Comparison of ENCODE assay signal across 8 mouse cellular contexts in genomic region chr5:113992339-113992831, GRCm38 (mm10). TPM values are rescaled to one million over a fixed set of nuclear protein-coding genes. Genes with fewer than 3 reads are reported as not detected.
A peak's percentile ranks its signal among the peaks of the same experiment; 100 is the strongest.
DNase-seq lines count a peak whose midpoint lies in the region; ATAC-seq and TF ChIP-seq lines count a peak whose summit lies in the region.

No protein-coding gene starts in this region.

- H3K27me3 ChIP-seq in embryonic facial prominence, embryonic 13.5 days, result no peaks in the 10 kb centered on the region
- H3K27me3 ChIP-seq in liver, embryonic 11.5 days (replicated peaks; ENCODE audit: control insufficient read depth, insufficient read depth, low read length), result no peaks in the 10 kb centered on the region

- intact Hi-C loops in left cerebral cortex, adult 2 months (cut with DNase I), result loop anchor here (5.0 kb wide), 1 partner anchor 35 kb away; no protein-coding TSS in a partner anchor
- intact Hi-C loops in left cerebral cortex, postnatal 14 days (cut with DNase I), result loop anchor here (2.0 kb wide), 1 partner anchor 36 kb away; no protein-coding TSS in a partner anchor

- H3K4me3 ChIP-seq in left cerebral cortex, adult 2 months, result peak overlapping the region; percentile 91
- H3K4me3 ChIP-seq in embryonic facial prominence, embryonic 13.5 days, result peak overlapping the region; percentile 83
- H3K4me3 ChIP-seq in liver, embryonic 11.5 days (ENCODE audit: low read depth, low read length), result peak overlapping the region; percentile 85

- no peaks in the 10 kb centered on the region for H3K9me3 ChIP-seq in embryonic facial prominence, embryonic 13.5 days
- H3K9me3 ChIP-seq in liver, embryonic 11.5 days (ENCODE audit: control insufficient read depth, low read length), result no peaks in the 10 kb centered on the region

- no peak for ATAC-seq in embryonic facial prominence, embryonic 13.5 days (ENCODE audit: insufficient number of reproducible peaks, insufficient read depth, low FRiP score, low TSS enrichment, low read depth)
- peak; percentile 71 to 76 for ATAC-seq in hematopoietic stem cell, adult 5-6 weeks (replicated peaks in 1 of 2; ENCODE audit: insufficient read depth in 1 of 2, low FRiP score in 2 of 2, low TSS enrichment in 1 of 2, low read depth in 1 of 2, poor library complexity in 2 of 2, severe bottlenecking in 2 of 2)
- peak; percentile 54 for ATAC-seq in liver, embryonic 11.5 days (replicated peaks; ENCODE audit: low FRiP score)

- peak overlapping the region; percentile 95 for H3K9ac ChIP-seq in embryonic facial prominence, embryonic 13.5 days
- H3K9ac ChIP-seq in liver, embryonic 11.5 days (ENCODE audit: low read depth, low read length), result peak overlapping the region; percentile 86

- 11% methylated on average over 12 of the region's 12 CpGs for WGBS in embryonic facial prominence, embryonic 13.5 days
- WGBS in liver, embryonic 11.5 days, result 10% methylated on average over 12 of the region's 12 CpGs

- no peak for TF ChIP-seq CTCF in left cerebral cortex, adult 2 months (IDR thresholded peaks at IDR 0.05)

- peak overlapping the region; percentile 94 for H3K27ac ChIP-seq in left cerebral cortex, adult 2 months
- peak overlapping the region; percentile 92 for H3K27ac ChIP-seq in embryonic facial prominence, embryonic 13.5 days
- H3K27ac ChIP-seq in liver, embryonic 11.5 days (ENCODE audit: low read depth, low read length), result peak overlapping the region; percentile 95

- H3K4me1 ChIP-seq in embryonic facial prominence, embryonic 13.5 days, result peaks cover 29% of the 10 kb centered on the region
- H3K4me1 ChIP-seq in liver, embryonic 11.5 days (replicated peaks; ENCODE audit: control insufficient read depth, insufficient read depth, low read length), result peaks cover 39% of the 10 kb centered on the region

- peaks cover 17% of the 10 kb centered on the region for H3K36me3 ChIP-seq in embryonic facial prominence, embryonic 13.5 days
- H3K36me3 ChIP-seq in liver, embryonic 11.5 days (ENCODE audit: control insufficient read depth, insufficient read depth, low read length), result no peaks in the 10 kb centered on the region

- H3K4me2 ChIP-seq in embryonic facial prominence, embryonic 13.5 days, result peak overlapping the region; percentile 66
- peak overlapping the region; percentile 96 for H3K4me2 ChIP-seq in liver, embryonic 11.5 days

- no peak for DNase-seq in left cerebral cortex, adult 2 months (ENCODE audit: extremely low spot score in 1 of 2, low spot score in 2 of 2)
- DNase-seq in left cerebral cortex, postnatal 14 days (ENCODE audit: low spot score in 2 of 2), result no peak
- no peak for DNase-seq in liver, embryonic 11.5 days (ENCODE audit: low spot score)
- DNase-seq in monocyte, adult 2 months (ENCODE audit: low read depth in 1 of 2, low spot score in 2 of 2), result peak; percentile 43 to 74
- peak; percentile 75 for DNase-seq in thymus, postnatal 25 days
- no peak for DNase-seq in layer of hippocampus, adult 9-10 months (ENCODE audit: low spot score)

RNA-seq across cellular contexts. Expression of gene Ssh1, which starts 1.3 kb away (rescaled TPM):
- 10 to 100 TPM; 28.2 to 28.6 TPM for total RNA-seq in left cerebral cortex, adult 2 months (2021)
- 10 to 100 TPM; 19.7 to 21.4 TPM for total RNA-seq in left cerebral cortex, postnatal 14 days (2021)
- polyA plus RNA-seq in embryonic facial prominence, embryonic 13.5 days (2015; fragmentation: Nextera tagmentation; extraction: Ambion mirVana), result 14.2 and 18.8 TPM in 2 replicates
- total RNA-seq in hematopoietic stem cell, adult 5-6 weeks (2017), result 4.4 and 12.4 TPM in 2 replicates
- polyA plus RNA-seq in liver, embryonic 11.5 days (2014; fragmentation: Nextera tagmentation; extraction: Ambion mirVana), result 16.2 and 17.8 TPM in 2 replicates

RNA-seq across cellular contexts. Expression of gene Dao, which starts 11.1 kb away (rescaled TPM):
- total RNA-seq in left cerebral cortex, adult 2 months (2021), result not detected
- not detected for total RNA-seq in left cerebral cortex, postnatal 14 days (2021)
- not detected in 2 replicates for polyA plus RNA-seq in embryonic facial prominence, embryonic 13.5 days (2015; fragmentation: Nextera tagmentation; extraction: Ambion mirVana)
- not detected in 2 replicates for total RNA-seq in hematopoietic stem cell, adult 5-6 weeks (2017)
- polyA plus RNA-seq in liver, embryonic 11.5 days (2014; fragmentation: Nextera tagmentation; extraction: Ambion mirVana), result 0.23 TPM in 1 of 2 replicates, not detected in the other

Comparison
In these comparisons a context has a peak if more than half of its experiments do, and no peak if none do; other contexts are left out.
1. DNase-seq: peak in monocyte, adult 2 months (2 of 2) and thymus, postnatal 25 days (single experiment); none in left cerebral cortex, adult 2 months (0 of 2), left cerebral cortex, postnatal 14 days (0 of 2), liver, embryonic 11.5 days (single experiment) and layer of hippocampus, adult 9-10 months (single experiment).
2. Peak in every context shown above with its lines, with median percentiles within 50 percentile points of each other: H3K27ac ChIP-seq and H3K4me3 ChIP-seq.